Mouse (Mus musculus): Measurements from ENCODE around the gene Gng8. TPM values are rescaled to one million over a fixed set of nuclear protein-coding genes. Genes with fewer than 3 reads are reported as not detected.
A peak's percentile ranks its signal among the peaks of the same experiment; 100 is the strongest.

Gene Gng8
- total and polyA plus RNA-seq, 2 experiments: 0.26 TPM; not detected in 1

DNA sequence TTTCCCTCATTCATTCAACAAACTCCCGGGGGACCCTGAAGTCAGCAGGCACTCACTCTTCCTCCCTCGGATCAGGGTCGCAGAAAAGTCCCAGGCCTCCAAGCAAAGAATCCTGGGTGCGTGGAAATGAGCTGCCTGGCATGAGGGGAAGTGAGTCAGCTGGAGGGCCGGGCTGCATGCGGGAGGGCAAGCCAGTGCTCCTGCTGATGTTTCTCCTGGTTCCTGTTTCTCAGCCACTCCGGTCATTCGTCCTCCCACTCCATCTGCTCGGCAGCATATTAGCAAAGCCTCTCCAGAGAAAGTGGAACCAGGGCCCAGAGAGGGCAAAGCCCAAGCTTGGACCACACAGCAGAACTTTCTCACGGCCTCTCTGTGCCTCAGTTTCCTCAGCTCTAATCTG lies 18.3 kb downstream of the Gng8 start:
- Histone ChIP-seq H3K4me1 (ENCODE audit: control insufficient read depth, insufficient read depth, low read length) (no peaks in the 10 kb centered on the region), H3K4me3 (ENCODE audit: insufficient read depth, low read depth, low read length) (no peak overlapping the region), H3K79me2 (ENCODE audit: control insufficient read depth, insufficient read depth, low read length) (no peaks in the 10 kb centered on the region), H3K9ac (ENCODE audit: low read depth, low read length) (no peak overlapping the region), H3K27me3 (ENCODE audit: control insufficient read depth, insufficient read depth, low read length) (no peaks in the 10 kb centered on the region), H3K27ac (replicated peaks; ENCODE audit: insufficient read depth, low read depth, low read length) (no peak overlapping the region), H3K36me3 (ENCODE audit: control insufficient read depth, insufficient read depth, low read length) (no peaks in the 10 kb centered on the region)
- WGBS: 64% methylated on average over 10 of the region's 10 CpGs
- no peak for TF ChIP-seq POLR2A (IDR thresholded peaks at IDR 0.05; ENCODE audit: extremely low read depth, insufficient read depth, low read length)
- no peak for TF ChIP-seq CTCF (IDR thresholded peaks at IDR 0.05; ENCODE audit: low read depth, low read length)
- no peak for DNase-seq (ENCODE audit: extremely low read depth, low read depth, low spot score)

GRCm38 (mm10) chr7:16911904-16912303 lies 20.3 kb downstream of the Gng8 start:
- Histone ChIP-seq H3K4me3 (ENCODE audit: insufficient read depth, low read depth, low read length) (no peak overlapping the region), H3K9ac (ENCODE audit: low read depth, low read length) (no peak overlapping the region), H3K27ac (replicated peaks; ENCODE audit: insufficient read depth, low read depth, low read length) (no peak overlapping the region), H3K79me2 (ENCODE audit: control insufficient read depth, insufficient read depth, low read length) (no peaks in the 10 kb centered on the region), H3K4me1 (ENCODE audit: control insufficient read depth, insufficient read depth, low read length) (no peaks in the 10 kb centered on the region), H3K27me3 (ENCODE audit: control insufficient read depth, insufficient read depth, low read length) (no peaks in the 10 kb centered on the region), H3K36me3 (ENCODE audit: control insufficient read depth, insufficient read depth, low read length) (peaks cover 2% of the 10 kb centered on the region; the same call in 1 of the 2 replicates)
- no peak for DNase-seq (ENCODE audit: extremely low read depth, low read depth, low spot score)
- TF ChIP-seq POLR2A (IDR thresholded peaks at IDR 0.05; ENCODE audit: extremely low read depth, insufficient read depth, low read length): no peak
- 97% methylated on average over 3 of the region's 3 CpGs for WGBS

- no peak for DNase-seq (ENCODE audit: extremely low read depth, low read depth, low spot score)
- peaks cover 2% of the 10 kb centered on the region; the same call in 1 of the 2 replicates for H3K36me3 ChIP-seq (ENCODE audit: control insufficient read depth, insufficient read depth, low read length)
- H3K27ac ChIP-seq (replicated peaks; ENCODE audit: insufficient read depth, low read depth, low read length): no peak overlapping the region
- no peaks in the 10 kb centered on the region for H3K4me1 ChIP-seq (ENCODE audit: control insufficient read depth, insufficient read depth, low read length)
- H3K9ac ChIP-seq (ENCODE audit: low read depth, low read length): no peak overlapping the region
- 92% methylated on average over 6 of the region's 6 CpGs for WGBS
- no peak for TF ChIP-seq CTCF (IDR thresholded peaks at IDR 0.05; ENCODE audit: low read depth, low read length)
- TF ChIP-seq POLR2A (IDR thresholded peaks at IDR 0.05; ENCODE audit: extremely low read depth, insufficient read depth, low read length): no peak
- no peak overlapping the region for H3K4me3 ChIP-seq (ENCODE audit: insufficient read depth, low read depth, low read length)
- H3K27me3 ChIP-seq (ENCODE audit: control insufficient read depth, insufficient read depth, low read length): no peaks in the 10 kb centered on the region
- H3K79me2 ChIP-seq (ENCODE audit: control insufficient read depth, insufficient read depth, low read length): no peaks in the 10 kb centered on the region
Measured at GRCm38 (mm10) chr7:16912360-16912759, 20.8 kb downstream of the Gng8 start.

GRCm38 (mm10) chr7:16913806-16914452 lies 22.3 kb downstream of the Gng8 start:
- no peak overlapping the region for H3K4me3 ChIP-seq (ENCODE audit: insufficient read depth, low read depth, low read length)

DNA sequence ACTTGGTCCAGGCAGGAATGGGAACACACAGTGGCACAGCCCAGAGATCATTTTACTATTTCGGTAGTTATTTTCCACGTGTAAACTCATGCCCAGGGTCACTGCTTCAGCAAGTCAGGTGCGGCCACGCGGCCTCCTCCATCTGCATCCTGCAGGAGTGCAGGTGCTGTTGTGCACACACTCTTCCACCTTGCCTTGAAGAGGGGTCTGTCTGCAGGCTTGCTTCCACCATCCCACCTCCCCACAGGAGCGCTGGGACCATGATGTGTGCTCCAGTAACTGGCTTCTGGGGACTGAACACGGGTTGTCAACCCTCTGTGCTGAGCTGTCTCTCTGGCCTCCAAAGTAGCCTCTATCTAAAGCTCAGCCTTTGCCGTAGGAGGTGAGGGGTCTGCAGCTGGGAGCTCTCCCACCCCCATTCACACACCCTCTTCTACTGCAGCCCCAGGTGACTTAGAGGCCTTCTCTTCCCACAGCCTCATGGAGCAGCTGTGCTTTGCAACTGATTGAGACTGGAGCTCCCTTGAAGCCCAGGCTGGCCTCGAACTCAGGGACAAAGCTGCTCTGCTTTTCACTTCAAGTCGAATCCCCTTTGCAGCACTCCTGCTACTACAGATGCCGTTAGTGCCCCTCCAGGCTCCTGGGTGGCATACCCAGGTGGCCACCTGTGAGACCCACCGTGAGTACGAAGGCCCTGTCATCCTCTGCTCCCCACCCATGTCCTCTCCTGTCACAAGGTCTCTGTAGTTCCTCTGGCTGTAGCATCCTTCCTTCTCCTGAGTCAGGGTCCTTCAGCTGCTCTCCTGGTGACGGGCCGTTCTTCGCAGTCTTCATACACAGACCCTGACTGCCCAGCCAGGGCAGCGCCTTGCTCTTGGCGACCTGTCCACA lies 23.1 kb downstream of the Gng8 start:
- Histone ChIP-seq H3K36me3 (ENCODE audit: control insufficient read depth, insufficient read depth, low read length) (peaks cover 2% of the 10 kb centered on the region; the same call in 1 of the 2 replicates), H3K27ac (replicated peaks; ENCODE audit: insufficient read depth, low read depth, low read length) (no peak overlapping the region)
- 92% methylated on average over 18 of the region's 18 CpGs for WGBS

More at GRCm38 (mm10) chr7:16913806-16914452, 22.3 kb downstream of the Gng8 start:
- peaks cover 2% of the 10 kb centered on the region; the same call in 1 of the 2 replicates for H3K36me3 ChIP-seq (ENCODE audit: control insufficient read depth, insufficient read depth, low read length)
- no peak overlapping the region for H3K9ac ChIP-seq (ENCODE audit: low read depth, low read length)
- DNase-seq (ENCODE audit: extremely low read depth, low read depth, low spot score): peak; percentile 28
- H3K27ac ChIP-seq (replicated peaks; ENCODE audit: insufficient read depth, low read depth, low read length): no peak overlapping the region
- H3K27me3 ChIP-seq (ENCODE audit: control insufficient read depth, insufficient read depth, low read length): no peaks in the 10 kb centered on the region
- 30% methylated on average over 10 of the region's 10 CpGs for WGBS
- TF ChIP-seq POLR2A (IDR thresholded peaks at IDR 0.05; ENCODE audit: extremely low read depth, insufficient read depth, low read length): no peak
- TF ChIP-seq CTCF (IDR thresholded peaks at IDR 0.05; ENCODE audit: low read depth, low read length): peak; percentile 90
- H3K4me1 ChIP-seq (ENCODE audit: control insufficient read depth, insufficient read depth, low read length): no peaks in the 10 kb centered on the region
- H3K79me2 ChIP-seq (ENCODE audit: control insufficient read depth, insufficient read depth, low read length): no peaks in the 10 kb centered on the region

More for the DNA sequence above, 23.1 kb downstream of the Gng8 start:
- H3K79me2 ChIP-seq (ENCODE audit: control insufficient read depth, insufficient read depth, low read length): no peaks in the 10 kb centered on the region
- H3K27me3 ChIP-seq (ENCODE audit: control insufficient read depth, insufficient read depth, low read length): no peaks in the 10 kb centered on the region
- TF ChIP-seq POLR2A (IDR thresholded peaks at IDR 0.05; ENCODE audit: extremely low read depth, insufficient read depth, low read length): no peak
- no peak for TF ChIP-seq CTCF (IDR thresholded peaks at IDR 0.05; ENCODE audit: low read depth, low read length)
- no peak overlapping the region for H3K4me3 ChIP-seq (ENCODE audit: insufficient read depth, low read depth, low read length)
- H3K9ac ChIP-seq (ENCODE audit: low read depth, low read length): no peak overlapping the region
- no peaks in the 10 kb centered on the region for H3K4me1 ChIP-seq (ENCODE audit: control insufficient read depth, insufficient read depth, low read length)
- DNase-seq (ENCODE audit: extremely low read depth, low read depth, low spot score): no peak

Measured in liver, adult 2 months (tissue).